Mouse (Mus musculus): ENCODE results near the gene Pla2g6.

Gene Pla2g6

GRCm38 (mm10) chr15:79323791-79324155 is 4.4 kb downstream of the Pla2g6 start:
- no peak for ATAC-seq (ENCODE audit: insufficient number of reproducible peaks, low FRiP score, low TSS enrichment)

GRCm38 (mm10) chr15:79322991-79323790 is 5.0 kb downstream of the Pla2g6 start:
- ATAC-seq (ENCODE audit: insufficient number of reproducible peaks, low FRiP score, low TSS enrichment): no peak

DNA sequence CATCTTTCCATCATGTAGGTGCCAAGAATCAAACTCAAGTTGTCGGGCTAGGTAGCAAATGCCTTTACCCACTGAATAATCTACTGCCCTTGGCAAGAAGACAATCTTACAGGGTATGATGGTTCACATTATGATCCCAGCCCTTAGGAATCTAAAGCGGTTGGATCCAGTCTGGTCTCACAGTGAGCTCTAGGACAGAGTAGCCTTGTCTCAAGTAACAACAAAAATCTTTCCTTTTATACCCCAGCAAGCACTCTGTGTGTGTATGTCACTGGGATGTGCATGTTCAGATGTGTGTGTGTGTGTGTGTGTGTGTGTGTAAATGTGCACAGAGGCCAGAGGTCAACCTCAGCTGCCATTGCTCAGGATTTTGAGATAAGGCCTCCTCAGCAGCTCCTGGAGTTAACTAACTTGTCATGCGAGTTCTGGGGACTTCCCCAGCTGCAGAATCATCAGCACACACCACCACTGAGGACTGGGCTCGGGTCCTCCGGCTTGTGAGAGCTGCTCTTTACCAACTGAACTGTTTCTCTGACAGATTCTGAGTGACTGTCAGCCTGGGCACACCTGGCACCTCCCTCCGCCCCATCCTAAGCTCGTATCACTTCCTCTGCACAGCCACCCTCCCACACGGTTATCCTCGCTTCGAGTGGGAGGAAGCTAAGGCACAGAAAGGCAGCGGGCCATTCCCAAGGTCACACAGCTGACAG is 5.8 kb downstream of the Pla2g6 start:
- ATAC-seq (ENCODE audit: insufficient number of reproducible peaks, low FRiP score, low TSS enrichment): no peak

- no peak for ATAC-seq (ENCODE audit: insufficient number of reproducible peaks, low FRiP score, low TSS enrichment)
These were observed 6.4 kb downstream of the Pla2g6 start for GRCm38 (mm10) chr15:79321733-79322190.

DNA sequence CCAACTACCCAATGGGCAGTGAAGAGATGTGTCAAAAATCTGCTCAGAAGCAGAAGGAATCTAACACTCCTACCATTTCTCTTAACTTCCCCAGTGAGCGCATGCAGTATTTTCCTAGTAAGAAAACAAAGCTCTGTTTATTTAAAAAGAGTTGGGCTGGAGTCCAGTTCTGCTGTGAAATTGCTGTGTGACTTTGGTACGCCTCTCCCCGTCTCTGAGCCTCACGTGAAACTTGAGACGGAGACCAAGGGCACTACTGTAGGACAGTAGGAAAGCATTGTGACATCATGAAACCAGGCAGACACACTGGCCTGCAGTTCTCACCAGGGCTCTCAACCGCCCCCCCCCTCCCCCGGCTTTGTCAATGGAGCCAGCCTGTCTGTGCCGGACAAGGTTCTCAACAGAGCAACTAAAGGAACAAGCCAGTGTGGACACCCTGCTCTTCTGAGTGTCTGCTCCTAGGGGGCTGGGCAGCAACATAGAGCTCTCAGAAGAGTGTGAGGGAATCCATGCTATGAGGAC is 14.3 kb downstream of the Pla2g6 start:
- ATAC-seq (ENCODE audit: insufficient number of reproducible peaks, low FRiP score, low TSS enrichment): no peak

DNA sequence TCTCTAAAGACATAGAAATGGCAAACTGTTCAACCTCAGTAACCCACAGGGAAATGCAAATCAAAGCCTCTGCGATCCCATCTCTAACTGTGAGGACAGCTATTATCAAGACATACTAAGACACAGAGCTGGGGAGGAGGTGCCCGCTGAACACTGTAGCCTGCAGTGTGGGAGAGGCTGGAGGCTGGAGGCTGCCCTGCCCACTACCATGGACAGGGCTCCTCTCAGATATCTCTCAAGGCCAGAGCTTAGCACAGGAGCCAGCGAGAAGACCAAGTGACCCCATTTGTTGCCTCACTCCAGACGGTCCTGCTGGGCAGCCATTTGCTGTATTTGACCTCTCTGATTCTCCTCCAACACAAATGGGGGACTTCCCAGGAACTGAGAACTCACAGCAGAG is 20.3 kb downstream of the Pla2g6 start:
- ATAC-seq (ENCODE audit: insufficient number of reproducible peaks, low FRiP score, low TSS enrichment): no peak

GRCm38 (mm10) chr15:79306043-79306637 is 22.1 kb downstream of the Pla2g6 start:
- no peak for ATAC-seq (ENCODE audit: insufficient number of reproducible peaks, low FRiP score, low TSS enrichment)

DNA sequence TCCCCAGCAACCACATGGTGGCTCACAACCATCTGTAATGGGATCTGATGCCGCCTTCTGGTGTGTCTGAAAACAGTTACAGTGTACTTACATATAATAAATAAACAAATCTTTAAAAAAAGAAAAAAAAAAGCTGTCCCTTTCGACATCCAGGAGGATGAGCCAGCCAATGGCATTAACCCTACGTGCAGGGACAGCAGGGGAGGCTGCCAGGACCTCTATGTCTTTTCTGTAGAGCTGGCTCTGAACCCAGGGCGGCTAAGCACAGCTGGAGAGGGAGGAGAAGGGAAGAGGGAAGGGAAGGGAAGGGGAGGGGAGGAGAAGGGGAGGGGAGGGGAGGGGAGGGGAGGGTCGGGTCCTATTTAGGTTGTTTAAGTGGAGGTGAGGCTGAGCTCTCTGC is 23.4 kb downstream of the Pla2g6 start:
- ATAC-seq (ENCODE audit: insufficient number of reproducible peaks, low FRiP score, low TSS enrichment): no peak

- ATAC-seq (ENCODE audit: insufficient number of reproducible peaks, low FRiP score, low TSS enrichment): no peak
These were observed 24.5 kb downstream of the Pla2g6 start for GRCm38 (mm10) chr15:79303725-79304124.

DNA sequence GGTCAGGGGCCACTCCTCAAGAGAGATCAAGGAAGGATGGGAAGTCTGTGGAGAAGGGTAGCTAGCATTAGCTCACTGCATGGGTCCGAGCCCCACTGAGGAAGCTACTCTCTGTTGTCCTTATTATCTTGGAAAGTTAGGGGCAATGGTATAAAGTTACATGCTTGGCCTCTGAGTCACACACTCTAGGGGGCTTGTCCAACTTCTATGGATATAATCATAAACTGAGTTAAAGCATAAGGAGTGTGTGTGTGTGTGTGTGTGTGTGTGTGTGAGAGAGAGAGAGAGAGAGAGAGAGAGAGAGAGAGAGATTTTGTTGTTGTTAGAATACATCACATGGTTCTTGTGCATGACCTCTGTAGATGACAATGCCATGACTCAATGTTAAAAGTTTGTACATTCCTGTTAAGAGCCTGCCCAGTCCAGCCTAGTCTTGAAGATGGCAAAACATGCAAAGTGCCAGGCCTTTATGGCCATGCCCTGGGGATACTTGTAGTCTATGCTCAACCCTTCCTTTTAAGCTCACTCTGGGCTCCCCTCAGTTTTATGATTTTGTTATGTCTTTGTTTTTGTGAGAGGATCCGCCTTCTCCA is 28.5 kb downstream of the Pla2g6 start:
- no peak for ATAC-seq (ENCODE audit: insufficient number of reproducible peaks, low FRiP score, low TSS enrichment)

GRCm38 (mm10) chr15:79298553-79298952 is 29.6 kb downstream of the Pla2g6 start:
- no peak for ATAC-seq (ENCODE audit: insufficient number of reproducible peaks, low FRiP score, low TSS enrichment)

DNA sequence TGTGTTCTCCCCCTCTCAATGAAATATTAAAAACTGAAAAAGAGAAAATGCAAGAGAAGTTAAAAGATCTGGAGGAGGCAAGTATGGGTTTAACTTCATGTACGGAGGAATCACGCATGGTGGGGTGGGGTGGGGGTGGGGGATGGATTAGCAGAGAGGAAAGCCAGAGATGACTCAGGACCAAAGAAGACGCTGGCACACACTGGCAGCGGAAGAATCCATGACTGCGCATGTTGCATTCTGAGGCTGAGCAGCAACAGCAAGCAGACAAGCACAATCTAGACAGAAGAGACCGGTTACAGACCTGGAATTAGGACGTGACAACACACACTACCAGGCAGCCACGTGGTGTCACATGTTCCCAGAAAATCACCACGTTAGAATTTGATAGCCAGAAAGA is 35.4 kb downstream of the Pla2g6 start:
- ATAC-seq (ENCODE audit: insufficient number of reproducible peaks, low FRiP score, low TSS enrichment): no peak

GRCm38 (mm10) chr15:79290340-79290739 is 37.9 kb downstream of the Pla2g6 start:
- no peak for ATAC-seq (ENCODE audit: insufficient number of reproducible peaks, low FRiP score, low TSS enrichment)

DNA sequence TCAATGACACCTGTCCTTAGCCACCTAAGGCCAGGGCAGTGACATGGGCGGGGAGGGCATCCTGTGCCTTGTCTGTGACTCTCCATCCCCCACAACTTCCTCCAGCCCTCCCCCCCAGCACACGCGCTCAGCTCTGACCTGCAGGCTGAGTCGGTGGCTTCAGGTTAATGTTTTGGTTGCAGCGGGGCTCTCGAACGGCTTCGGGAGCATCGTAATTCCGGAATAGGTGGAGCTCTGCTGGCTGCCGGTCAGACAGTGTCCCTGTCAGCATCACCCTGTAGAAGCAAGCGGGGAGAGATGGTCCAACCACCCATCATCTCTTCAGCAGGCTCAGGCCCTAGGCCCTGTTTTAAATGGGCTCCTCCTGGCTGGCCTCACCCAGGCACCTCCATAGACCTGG is 38.7 kb downstream of the Pla2g6 start:
- no peak for ATAC-seq (ENCODE audit: insufficient number of reproducible peaks, low FRiP score, low TSS enrichment)

DNA sequence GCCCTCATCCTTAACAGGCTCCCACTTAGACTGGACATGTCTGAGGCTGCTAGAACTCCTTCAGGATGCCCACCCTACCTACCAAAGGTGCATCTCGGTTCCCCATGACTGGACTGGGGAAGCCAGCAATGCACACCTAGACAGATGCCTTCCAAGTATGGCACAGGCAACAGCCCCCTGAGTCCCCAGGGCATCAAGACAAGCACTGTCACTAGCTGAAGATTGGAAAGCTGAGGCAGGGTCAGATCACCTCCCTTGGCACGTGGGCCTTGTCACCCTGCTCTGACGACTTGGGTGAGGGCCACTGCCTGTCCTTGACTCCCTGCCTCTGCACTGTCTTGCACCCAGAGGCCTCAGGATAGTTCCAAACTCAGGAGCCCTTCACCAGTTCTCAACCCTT is 39.8 kb downstream of the Pla2g6 start:
- no peak for ATAC-seq (ENCODE audit: insufficient number of reproducible peaks, low FRiP score, low TSS enrichment)

GRCm38 (mm10) chr15:79287091-79287490 is 41.1 kb downstream of the Pla2g6 start:
- no peak for ATAC-seq (ENCODE audit: insufficient number of reproducible peaks, low FRiP score, low TSS enrichment)

DNA sequence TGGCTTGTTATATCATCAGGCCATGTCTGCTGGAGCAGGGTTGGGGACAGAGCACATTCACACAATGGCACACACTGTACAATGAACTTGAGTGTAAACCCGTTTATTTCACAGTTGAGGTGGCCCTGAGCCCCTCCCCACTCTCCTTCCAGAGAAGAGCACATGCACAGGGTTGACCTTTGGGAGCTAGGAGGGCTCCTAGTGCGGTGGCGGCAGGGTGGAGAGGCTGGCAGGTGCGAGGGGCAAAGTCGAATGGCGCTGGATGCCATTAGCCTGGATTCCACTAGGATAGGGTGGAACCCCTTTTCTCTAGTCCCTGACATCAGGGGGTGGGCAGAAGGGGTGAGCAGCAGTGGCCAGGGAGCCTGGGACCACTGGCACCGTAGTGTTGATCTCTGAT is 42.0 kb downstream of the Pla2g6 start:
- ATAC-seq (ENCODE audit: insufficient number of reproducible peaks, low FRiP score, low TSS enrichment): no peak

DNA sequence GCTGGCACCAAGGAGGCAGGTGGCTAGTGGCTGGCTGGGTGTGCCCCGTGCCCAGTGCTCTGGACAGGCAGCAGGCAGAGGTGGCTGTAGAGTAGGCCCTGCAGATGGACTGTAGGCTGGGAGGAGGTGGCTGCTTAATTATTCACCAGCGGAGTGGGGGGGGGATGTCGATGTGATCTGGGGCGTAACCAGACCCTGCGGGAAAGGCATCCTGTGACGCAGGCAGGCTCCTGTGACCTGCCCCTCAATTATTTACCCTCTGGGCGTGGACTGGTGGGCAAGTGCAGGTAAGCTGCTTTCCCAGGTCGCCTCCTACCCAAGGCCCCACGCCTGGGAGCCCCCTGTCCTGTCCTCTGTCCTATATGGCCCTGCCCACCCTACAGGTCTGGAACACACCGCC is 42.8 kb downstream of the Pla2g6 start, which contains the start of gene Baiap2l2:
TSS of gene Baiap2l2 (minus strand) at position 139 of the 400 bp plus-strand sequence.
- no peak for ATAC-seq (ENCODE audit: insufficient number of reproducible peaks, low FRiP score, low TSS enrichment)

GRCm38 (mm10) chr15:79283371-79283770 is 44.8 kb downstream of the Pla2g6 start:
- ATAC-seq (ENCODE audit: insufficient number of reproducible peaks, low FRiP score, low TSS enrichment): no peak

DNA sequence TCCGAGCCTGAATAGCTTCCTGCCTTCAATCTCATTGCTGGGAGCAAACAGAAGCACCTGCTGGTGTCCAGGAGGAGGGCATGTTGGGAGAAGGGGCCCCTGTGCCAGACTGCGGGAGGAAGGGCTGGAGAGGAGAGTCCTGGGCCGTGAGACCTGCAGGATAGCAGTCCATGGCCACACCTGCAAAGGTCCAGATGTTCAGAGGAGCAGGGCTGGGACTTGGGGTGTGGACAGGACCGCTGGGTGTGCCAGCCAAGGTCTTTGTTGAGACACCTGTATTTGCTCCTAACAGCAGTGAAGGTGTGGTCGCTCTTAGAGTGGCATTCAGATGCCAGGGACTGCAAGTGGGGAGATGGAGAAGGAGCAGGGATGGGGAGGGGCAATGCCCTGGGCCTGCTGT is 45.8 kb downstream of the Pla2g6 start:
- ATAC-seq (ENCODE audit: insufficient number of reproducible peaks, low FRiP score, low TSS enrichment): no peak

GRCm38 (mm10) chr15:79281389-79281788 is 46.8 kb downstream of the Pla2g6 start:
- no peak for ATAC-seq (ENCODE audit: insufficient number of reproducible peaks, low FRiP score, low TSS enrichment)

All from cerebellum, adult (tissue).